Mouse (Mus musculus): ENCODE measurements around the gene Opalin.

- TF ChIP-seq MAX (IDR thresholded peaks at IDR 0.05) (no peak), CTCF (IDR thresholded peaks at IDR 0.05; ENCODE audit: control insufficient read depth, insufficient read depth, insufficient read length) (no peak)
Measured at GRCm38 (mm10) chr19:41088491-41088890, 11.6 kb upstream of the Opalin start.
